Mouse (Mus musculus) mouse trophoblast stem cell (cell line): ENCODE measurements around the gene Doc2a.

Source experiments
- in situ Hi-C, 2 experiments: fragments of 300-500 bp; cut with MseI, MboI; formaldehyde crosslinking; loops; 2 replicates in 1 of 2; 3 replicates in 1 of 2; pipeline ENCODE4 v1.15.1; 2025

Doc2a gene

GRCm38 (mm10) chr7:126847116-126847420 is at the start of gene Doc2a:
Gene Doc2a, plus strand, starts transcription at chr7:126847416.
- in situ Hi-C loops, result loop anchor here in 1 of 2 experiments (25.0 kb wide), 1 partner anchor 115 kb away; the partner anchor contains the start of gene Sez6l2

DNA sequence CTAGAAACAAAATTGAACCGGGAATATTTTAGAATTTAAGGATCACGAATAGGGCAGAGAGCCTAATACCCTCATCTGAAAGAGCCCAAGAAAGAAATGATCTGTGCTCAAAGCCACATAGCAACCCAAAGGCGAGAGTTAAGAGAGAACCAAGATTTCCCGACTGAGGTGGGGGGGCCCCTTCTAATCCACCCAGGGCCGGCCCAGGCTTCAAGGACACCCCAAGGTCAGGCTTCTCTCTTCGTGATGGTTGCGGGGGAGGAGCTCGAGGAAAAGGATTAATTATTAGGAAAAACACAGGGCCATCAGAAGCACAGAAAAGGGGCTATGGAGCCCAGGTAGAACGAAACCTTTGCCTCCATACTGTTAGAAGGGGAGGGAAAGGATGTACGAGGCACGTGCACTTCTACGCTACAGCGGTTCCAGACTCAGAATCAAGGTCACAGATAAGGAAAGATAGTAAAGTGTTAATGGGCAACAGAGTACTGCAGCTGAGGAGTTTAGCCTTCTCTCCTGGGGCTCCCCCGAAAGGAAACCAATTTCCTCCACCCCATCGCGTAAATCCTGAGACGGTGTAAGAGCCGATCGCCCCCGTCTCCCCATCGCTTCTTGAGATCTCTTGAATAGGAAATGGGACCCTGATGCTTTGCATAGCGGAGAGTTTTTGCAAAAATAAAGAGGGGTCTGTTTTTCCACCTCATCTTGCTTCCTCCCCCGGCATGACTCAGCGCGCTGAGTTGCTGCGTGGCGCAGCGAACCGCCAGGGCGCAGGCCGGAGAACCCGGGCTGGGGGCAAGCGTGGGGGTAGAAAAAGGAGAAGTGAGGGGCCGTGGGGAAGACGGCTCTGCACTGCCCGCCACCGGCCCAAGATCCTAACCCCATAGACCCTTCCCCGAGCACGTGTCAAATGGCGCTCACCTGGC is 48.8 kb upstream of the Doc2a start:
- in situ Hi-C loops, result no loop called here

GRCm38 (mm10) chr7:126799050-126799467 is 48.2 kb upstream of the Doc2a start:
- in situ Hi-C loops, result no loop called here

GRCm38 (mm10) chr7:126799468-126800268 is 47.5 kb upstream of the Doc2a start:
- in situ Hi-C loops, result no loop called here

GRCm38 (mm10) chr7:126800269-126801056 is 46.8 kb upstream of the Doc2a start:
- in situ Hi-C loops, result no loop called here

DNA sequence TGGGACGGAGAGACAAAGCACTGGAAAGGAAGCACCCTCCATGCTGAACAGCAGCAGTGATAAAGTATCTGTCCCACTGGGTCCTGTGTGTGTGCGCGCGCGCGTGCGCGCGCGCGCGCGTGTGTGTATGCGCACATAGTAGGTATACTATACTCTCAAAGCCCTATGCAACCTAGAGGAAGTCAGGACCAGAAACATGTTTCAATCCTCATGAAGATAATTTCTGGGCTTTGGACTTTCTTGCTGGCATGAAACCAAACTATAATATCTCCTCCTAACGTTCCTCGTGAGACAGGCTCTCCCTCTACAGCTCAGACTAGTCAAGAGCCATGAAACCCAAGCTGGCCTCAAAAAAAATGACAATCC is 46.2 kb upstream of the Doc2a start:
- in situ Hi-C loops, result no loop called here

- in situ Hi-C loops, result no loop called here
Measured at GRCm38 (mm10) chr7:126802134-126802889, 44.9 kb upstream of the Doc2a start.

DNA sequence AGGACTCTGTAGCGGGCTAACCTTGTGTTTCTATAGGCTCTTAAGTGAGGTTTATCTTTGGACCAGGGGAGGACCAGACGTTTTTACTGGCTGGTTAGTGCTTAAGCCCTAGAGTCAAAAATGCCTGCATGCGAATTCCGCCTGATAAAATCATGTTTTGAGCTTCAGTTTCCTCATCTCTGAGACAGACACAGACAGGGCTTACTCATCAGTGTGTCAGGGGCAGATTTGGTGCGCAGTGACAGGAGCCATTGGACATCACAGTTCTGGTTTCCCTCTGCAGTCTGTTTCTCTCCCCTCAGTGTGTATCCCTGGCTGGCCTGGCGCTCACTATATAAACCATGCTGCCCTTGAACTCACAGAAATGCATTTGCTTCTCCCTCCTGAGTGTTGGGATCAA is 44.0 kb upstream of the Doc2a start:
- in situ Hi-C loops, result no loop called here

DNA sequence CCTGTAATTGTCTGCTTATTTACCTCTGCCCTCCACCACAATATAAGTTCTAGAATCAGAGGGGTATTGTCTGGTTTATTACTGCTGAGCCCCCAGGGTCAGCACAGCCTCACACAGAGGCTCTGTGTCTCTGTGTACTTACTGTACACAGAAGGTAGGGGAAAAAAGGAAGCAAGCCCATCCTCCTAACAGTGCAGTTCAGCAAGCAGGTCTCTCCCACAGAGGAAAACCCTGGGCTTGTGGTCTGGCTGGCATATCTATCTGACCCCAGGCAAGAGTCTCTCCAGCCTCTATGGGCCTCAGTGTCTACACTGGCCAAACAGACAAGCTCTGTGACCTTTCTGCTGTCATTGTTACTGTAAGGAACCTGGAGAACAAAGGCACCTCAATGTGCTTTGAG is 43.5 kb upstream of the Doc2a start:
- in situ Hi-C loops, result no loop called here

GRCm38 (mm10) chr7:126806956-126807355 is 40.3 kb upstream of the Doc2a start:
- in situ Hi-C loops, result no loop called here

- in situ Hi-C loops, result no loop called here
Measured at GRCm38 (mm10) chr7:126807405-126807804, 39.8 kb upstream of the Doc2a start.

DNA sequence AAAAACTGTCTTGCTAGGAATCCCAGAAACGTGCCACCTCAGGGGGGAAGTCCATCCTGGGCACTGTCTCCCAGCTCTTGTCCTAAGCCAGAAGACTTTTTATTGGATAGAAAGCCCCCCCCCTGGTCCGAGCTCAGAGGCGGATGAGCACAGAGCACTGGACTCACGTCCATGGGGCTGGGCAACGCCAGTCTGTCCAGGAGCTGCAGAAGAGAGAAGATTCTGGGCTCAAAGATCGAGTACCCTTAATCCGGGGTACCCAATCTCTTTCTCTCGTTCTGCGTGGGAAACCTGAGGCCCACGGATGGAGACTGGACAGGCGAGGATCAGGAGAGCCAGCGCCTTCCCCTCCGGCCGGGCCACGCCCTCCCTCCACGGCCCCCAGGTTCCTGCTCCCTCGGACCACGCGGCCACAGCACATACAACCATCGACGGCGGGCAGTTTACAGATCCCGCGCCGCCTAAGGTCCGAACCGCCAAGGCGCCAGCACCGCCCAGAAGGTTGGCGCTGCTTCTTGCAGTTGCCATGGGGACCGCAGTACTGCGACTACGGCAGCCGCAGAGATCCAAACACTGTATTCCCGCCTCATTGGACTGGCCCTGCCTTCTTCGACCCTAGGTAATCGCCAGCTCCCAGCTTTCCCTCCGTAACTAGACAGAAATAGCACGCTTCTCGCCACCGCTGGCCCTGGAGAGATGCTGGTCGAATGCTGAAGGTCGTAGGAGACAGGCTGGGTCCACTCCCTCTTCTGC is 38.3 kb upstream of the Doc2a start:
- in situ Hi-C loops, result no loop called here

- in situ Hi-C loops, result no loop called here
Measured at GRCm38 (mm10) chr7:126809723-126810369, 37.4 kb upstream of the Doc2a start.

DNA sequence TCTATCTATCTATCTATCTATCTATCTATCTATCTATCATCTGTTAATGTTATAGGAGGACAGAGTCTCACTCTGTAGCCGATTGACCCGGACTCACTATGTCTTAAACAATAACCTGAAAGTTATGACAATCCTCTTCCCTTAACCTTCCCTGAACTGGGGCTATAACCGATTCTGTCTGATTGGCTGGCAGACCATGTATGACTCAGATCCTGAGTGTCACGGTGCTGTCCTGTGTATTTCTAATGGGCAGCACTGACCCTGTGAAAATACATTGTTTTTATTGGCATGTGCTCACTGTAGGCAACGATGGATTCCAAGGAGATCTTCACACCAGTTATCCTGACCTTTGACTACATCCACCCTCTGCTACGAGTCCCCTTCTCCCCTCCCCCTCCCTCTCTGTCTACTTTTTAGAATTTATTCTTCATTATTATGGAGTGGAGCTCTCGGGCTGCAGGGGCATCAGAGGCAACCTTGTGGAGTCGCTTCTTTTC is 31.4 kb upstream of the Doc2a start:
- in situ Hi-C loops, result no loop called here

DNA sequence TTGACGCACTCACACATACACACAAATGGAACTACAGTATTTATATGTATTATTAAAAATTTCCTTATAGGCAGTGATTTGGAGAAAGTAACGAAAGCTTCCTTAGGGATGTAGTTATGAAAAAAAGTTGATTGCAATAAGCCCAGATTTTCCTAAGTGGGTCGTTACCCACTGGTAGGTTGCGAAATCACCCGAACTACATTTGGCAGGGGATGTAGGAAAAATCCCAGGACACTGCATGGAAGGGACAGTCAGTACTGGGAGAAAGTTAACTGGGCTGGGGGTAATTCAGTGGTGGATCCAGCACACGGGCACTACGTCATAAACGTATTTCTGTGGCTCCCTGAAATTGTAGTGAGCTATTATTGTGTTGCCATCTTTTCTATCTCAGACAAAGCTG is 30.7 kb upstream of the Doc2a start:
- in situ Hi-C loops, result no loop called here

DNA sequence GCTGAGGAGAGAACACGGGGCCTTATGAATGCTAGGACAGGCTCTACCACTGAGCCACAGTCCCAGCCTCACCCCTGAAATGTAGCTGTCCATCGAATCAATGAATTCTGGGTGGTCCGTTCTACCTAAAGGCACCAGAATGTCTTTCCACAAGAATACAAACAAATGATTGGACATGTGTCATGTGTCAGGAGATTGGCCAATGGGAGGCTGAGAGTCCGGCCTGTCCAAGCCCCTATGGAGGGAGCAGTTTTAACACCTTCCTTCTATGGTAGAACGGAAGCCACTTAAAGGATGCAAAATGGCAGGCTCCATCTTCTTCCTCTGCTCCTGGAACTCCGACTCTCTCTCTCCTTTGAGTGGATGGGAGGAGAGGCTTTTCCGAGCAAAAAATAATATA is 29.6 kb upstream of the Doc2a start:
- in situ Hi-C loops, result no loop called here

DNA sequence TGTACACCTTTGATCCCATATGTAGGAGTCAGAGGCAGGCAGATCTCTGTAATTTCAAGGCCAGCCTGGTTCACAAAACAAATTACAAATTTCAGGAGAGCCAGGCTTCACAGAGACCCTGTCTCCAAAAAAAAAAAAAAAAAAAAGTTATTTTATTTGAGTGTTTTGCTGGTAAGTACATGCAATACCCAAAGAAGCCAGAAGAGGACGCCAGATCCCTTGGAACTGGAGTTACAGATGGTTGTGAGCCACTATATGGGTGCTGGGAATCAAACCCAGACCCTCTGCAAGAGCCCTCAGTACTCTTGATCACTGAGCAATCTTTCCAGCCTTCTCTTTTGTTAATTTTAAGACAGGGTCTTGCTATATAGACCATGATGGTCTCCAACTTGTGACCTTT is 28.4 kb upstream of the Doc2a start:
- in situ Hi-C loops, result no loop called here

DNA sequence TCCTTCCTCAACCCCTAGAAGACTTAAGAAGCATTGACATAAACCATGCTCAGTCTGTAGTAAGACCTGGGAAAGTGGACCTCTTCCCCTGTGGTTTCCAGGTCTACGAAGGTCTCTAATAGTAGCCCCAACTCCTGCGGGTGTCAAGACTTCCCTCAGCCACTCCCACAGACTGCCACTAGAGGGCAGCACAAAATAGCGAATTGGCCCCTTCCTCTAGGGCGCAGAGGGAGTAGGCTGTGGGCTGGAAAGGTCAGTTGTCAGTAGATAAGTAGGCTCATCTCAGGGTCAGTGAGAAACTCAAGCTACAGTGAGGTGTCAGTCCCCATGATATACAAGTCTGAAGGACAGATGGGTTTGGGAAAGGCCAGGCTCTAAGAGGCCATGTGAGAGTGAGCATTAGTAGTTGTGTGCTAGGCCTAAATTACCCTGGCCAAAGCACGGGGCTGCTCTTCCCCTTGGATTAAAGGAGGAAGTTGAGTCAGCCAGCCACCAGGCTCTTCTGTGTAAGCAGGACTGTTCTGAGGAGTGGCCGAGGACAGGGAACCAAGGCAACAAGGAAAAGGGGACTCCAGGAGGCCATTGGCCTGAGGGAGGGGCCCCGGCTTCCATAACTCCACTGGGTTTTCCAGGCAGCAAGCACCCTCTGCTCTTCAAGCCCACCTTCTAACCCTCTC is 25.2 kb upstream of the Doc2a start:
- in situ Hi-C loops, result loop anchor here in 1 of 2 experiments (10.0 kb wide), 3 partner anchors 113 to 283 kb away; no protein-coding TSS in a partner anchor

GRCm38 (mm10) chr7:126822741-126823140 is 24.5 kb upstream of the Doc2a start:
- in situ Hi-C loops, result loop anchor here in 1 of 2 experiments (10.0 kb wide), 3 partner anchors 112 to 282 kb away; no protein-coding TSS in a partner anchor
